Mouse (Mus musculus) heart, embryonic 11.5 days (tissue): ENCODE measurements around the gene Frmd8. TPM values are rescaled to one million over a fixed set of nuclear protein-coding genes. Genes with fewer than 3 reads are reported as not detected.

ENCODE experiments used
- ATAC-seq: fragments of 200-750 bp; cut with Nextera tagmentation; replicated peaks from 2 replicates; pipeline ENCODE4 v1.8.0; 2017; ENCODE audit warnings: moderate library complexity; ENCODE audit not compliant: insufficient number of reproducible peaks, low FRiP score, low TSS enrichment
- H3K27ac ChIP-seq: fragments of 300-500 bp; sonication (generic); 2 replicates; pipeline ENCODE4 v1.5.1; 2014; ENCODE audit warnings: mild to moderate bottlenecking, low read depth, low read length
- H3K27me3 ChIP-seq: fragments of 300-500 bp; sonication (generic); 2 replicates; pipeline ENCODE4 v1.6.1; 2014; ENCODE audit warnings: mild to moderate bottlenecking, low read length, mixed read lengths; ENCODE audit not compliant: control insufficient read depth, insufficient read depth
- H3K36me3 ChIP-seq: fragments of 300-500 bp; sonication (generic); 2 replicates; pipeline ENCODE4 v1.6.1; 2014; ENCODE audit warnings: mild to moderate bottlenecking, low read length, moderate library complexity, mixed read lengths; ENCODE audit not compliant: control insufficient read depth, insufficient read depth
- H3K4me1 ChIP-seq: fragments of 300-500 bp; sonication (generic); 2 replicates; pipeline ENCODE4 v1.6.1; 2014; ENCODE audit warnings: low read length; ENCODE audit not compliant: control insufficient read depth, insufficient read depth
- H3K4me2 ChIP-seq: fragments of 300-500 bp; sonication (generic); 2 replicates; pipeline ENCODE4 v1.6.1; 2014; ENCODE audit warnings: mild to moderate bottlenecking, moderate library complexity
- H3K4me3 ChIP-seq: fragments of 300-500 bp; sonication (generic); 2 replicates; pipeline ENCODE4 v1.5.1; 2014; ENCODE audit warnings: low read depth, low read length
- H3K9ac ChIP-seq: fragments of 300-500 bp; sonication (generic); 2 replicates; pipeline ENCODE4 v1.6.1; 2014; ENCODE audit warnings: mild to moderate bottlenecking, low read depth, low read length, moderate library complexity
- H3K9me3 ChIP-seq: fragments of 300-500 bp; sonication (generic); replicated peaks from 2 replicates; pipeline ENCODE4 v1.6.1; 2016; ENCODE audit warnings: low read length; ENCODE audit not compliant: control insufficient read depth
- WGBS: fragments of 180-500 bp; shearing (Covaris S2); extraction: QIAGEN DNeasy Blood & Tissue Kit; methylation state at CpG from one replicate; pipeline ENCODE4 v1.1.7; 2014; ENCODE audit not compliant: insufficient replicate concordance; 5-methylcytosine and 5-hydroxymethylcytosine counted together
- polyA plus RNA-seq: library from polyadenylated mRNA; unstranded; fragments of >200 nt; fragmentation: Nextera tagmentation; extraction: Ambion mirVana; gene quantifications from 2 replicates; pipeline ENCODE4 v1.2.1, GENCODE M21; 2014

Frmd8 gene
- polyA plus RNA-seq, 1 experiment from 2014 or later, result 15.4 TPM

GRCm38 (mm10) chr19:5828155-5828554 lies 46.9 kb downstream of the Frmd8 start:
- Histone ChIP-seq H3K9me3 (no peaks in the 10 kb centered on the region), H3K36me3 (no peaks in the 10 kb centered on the region), H3K4me1 (peaks cover 28% of the 10 kb centered on the region), H3K27me3 (no peaks in the 10 kb centered on the region), H3K4me2 (no peak overlapping the region), H3K4me3 (no peak overlapping the region), H3K27ac (no peak overlapping the region), H3K9ac (no peak overlapping the region)
- ATAC-seq, result no peak
- WGBS, result 86% methylated on average over 3 of the region's 3 CpGs

DNA sequence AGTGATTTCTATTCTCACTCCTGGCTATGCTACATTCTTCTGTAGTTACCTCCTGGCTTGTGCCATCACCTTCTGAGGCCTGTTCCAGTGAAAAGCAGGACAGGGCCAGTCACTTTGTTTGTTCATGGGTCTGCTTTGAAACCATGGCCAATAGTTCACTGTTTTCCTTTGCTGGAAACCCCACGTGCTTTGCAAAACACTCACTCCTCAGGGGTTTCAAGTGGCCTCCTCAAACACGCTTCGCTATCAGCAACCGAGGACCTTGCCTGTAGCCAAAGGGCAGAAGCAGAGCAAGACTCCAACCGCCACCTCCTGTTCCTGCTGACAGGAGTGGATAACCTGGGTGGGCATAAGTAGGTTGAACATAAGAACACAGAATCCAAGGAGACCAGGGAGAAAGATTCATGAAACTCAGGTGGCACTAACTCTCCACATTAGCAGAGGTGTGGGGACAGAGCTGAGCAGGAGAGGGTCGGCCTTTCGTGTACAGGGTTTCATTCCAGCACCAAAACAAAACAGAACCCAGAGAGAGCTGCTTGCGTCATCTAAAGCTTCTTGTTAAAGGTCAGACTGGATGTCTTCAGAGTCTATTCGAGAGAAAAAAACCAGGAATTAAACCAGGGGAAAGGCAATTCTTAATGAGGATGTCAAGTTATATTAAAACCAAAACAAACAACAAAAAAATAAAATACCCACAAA lies 47.5 kb downstream of the Frmd8 start:
- H3K9me3 ChIP-seq, result no peaks in the 10 kb centered on the region
- 0 out of 2 replicates have a peak, but pooled peaks have one; percentile 35 for ATAC-seq
- no peak overlapping the region for H3K4me3 ChIP-seq
- no peaks in the 10 kb centered on the region for H3K27me3 ChIP-seq
- peak overlapping the region; percentile 38 for H3K4me2 ChIP-seq
- peak overlapping the region; percentile 46; the same call in 1 of the 2 replicates for H3K9ac ChIP-seq
- H3K36me3 ChIP-seq, result no peaks in the 10 kb centered on the region
- H3K4me1 ChIP-seq, result peaks cover 33% of the 10 kb centered on the region
- peak overlapping the region; percentile 84 for H3K27ac ChIP-seq
- WGBS, result 37% methylated on average over 9 of the region's 9 CpGs

DNA sequence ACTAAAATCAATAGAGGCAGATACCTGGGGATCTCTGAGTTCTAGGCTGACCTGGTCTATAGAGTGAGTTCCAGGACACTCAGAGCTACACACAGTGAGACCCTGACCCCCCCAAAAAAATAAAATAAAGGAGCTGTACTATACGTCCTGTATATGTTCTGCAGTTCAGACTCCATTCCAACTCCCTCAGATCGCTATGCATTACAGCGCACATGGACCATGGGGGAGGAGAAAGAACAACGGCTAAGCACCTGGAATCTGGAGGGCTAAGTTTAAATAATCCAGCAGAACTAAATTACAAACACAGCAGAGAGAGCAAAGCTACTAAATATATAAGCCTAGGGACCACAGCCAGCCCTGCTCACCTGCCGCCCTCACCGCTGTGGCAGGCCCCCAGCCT lies 48.0 kb downstream of the Frmd8 start:
- Histone ChIP-seq H3K27me3 (no peaks in the 10 kb centered on the region), H3K4me2 (peak overlapping the region; percentile 38), H3K27ac (peak overlapping the region; percentile 84), H3K9me3 (no peaks in the 10 kb centered on the region), H3K9ac (peak overlapping the region; percentile 46; the same call in 1 of the 2 replicates), H3K4me3 (no peak overlapping the region), H3K36me3 (no peaks in the 10 kb centered on the region), H3K4me1 (peaks cover 39% of the 10 kb centered on the region)
- 69% methylated on average over 6 of the region's 6 CpGs for WGBS
- no peak for ATAC-seq

GRCm38 (mm10) chr19:5826731-5827002 lies 48.4 kb downstream of the Frmd8 start:
- 72% methylated on average over 4 of the region's 4 CpGs for WGBS
- Histone ChIP-seq H3K9me3 (no peaks in the 10 kb centered on the region), H3K27me3 (no peaks in the 10 kb centered on the region), H3K9ac (no peak overlapping the region), H3K4me2 (no peak overlapping the region), H3K27ac (peak overlapping the region; percentile 84; the same call in 1 of the 2 replicates), H3K4me1 (peaks cover 41% of the 10 kb centered on the region), H3K4me3 (no peak overlapping the region), H3K36me3 (no peaks in the 10 kb centered on the region)
- ATAC-seq, result no peak

DNA sequence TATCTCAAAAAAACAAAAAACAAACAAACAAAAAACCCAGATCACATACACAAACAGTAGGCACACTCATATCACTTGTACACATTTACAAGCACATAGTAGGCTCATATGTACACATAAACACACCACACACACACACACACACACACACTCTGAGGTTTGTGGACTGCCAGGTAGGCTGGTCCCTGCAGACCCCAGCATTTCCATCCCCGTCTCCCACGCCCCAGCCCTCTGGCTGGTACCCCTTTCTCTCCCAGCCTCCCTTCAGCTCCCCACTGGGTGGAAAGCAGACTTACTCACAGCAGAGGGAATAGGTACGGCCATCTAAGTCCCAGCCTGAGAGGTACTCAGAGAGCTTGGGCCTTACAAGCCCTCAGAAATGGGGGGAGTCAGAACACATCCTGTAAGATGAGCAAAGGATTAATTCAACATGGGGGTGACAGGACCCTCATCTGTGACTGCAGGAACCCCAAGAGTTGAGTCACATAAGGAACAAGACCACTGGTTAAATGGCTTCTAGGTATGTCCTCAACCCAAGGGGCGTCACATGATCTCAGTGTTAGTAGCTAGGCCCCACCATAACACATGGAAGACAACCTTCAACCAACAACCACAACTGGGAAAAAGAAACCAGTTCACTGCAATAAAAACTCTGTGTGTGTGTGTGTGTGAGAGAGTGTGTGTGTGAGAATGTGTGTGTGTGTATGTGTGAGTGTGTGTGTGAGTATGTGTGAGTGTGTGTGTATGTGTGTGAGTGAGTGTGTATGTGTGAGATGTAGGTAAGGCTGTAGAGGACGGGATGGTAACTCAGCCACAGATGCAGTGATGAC lies 49.0 kb downstream of the Frmd8 start:
- Histone ChIP-seq H3K36me3 (no peaks in the 10 kb centered on the region), H3K9ac (0 out of 2 replicates have a peak overlapping the region, but pooled peaks have one; percentile 28), H3K27me3 (no peaks in the 10 kb centered on the region), H3K4me3 (no peak overlapping the region), H3K27ac (no peak overlapping the region), H3K4me1 (peaks cover 41% of the 10 kb centered on the region), H3K9me3 (no peaks in the 10 kb centered on the region), H3K4me2 (no peak overlapping the region)
- no peak for ATAC-seq
- WGBS, result 82% methylated on average over 5 of the region's 5 CpGs

- Histone ChIP-seq H3K27me3 (no peaks in the 10 kb centered on the region), H3K36me3 (no peaks in the 10 kb centered on the region), H3K4me3 (no peak overlapping the region), H3K9ac (no peak overlapping the region), H3K4me1 (peaks cover 41% of the 10 kb centered on the region), H3K27ac (no peak overlapping the region), H3K4me2 (no peak overlapping the region), H3K9me3 (no peaks in the 10 kb centered on the region)
- 81% methylated on average over 10 of the region's 10 CpGs for WGBS
- no peak for ATAC-seq
These were observed 50.1 kb downstream of the Frmd8 start for GRCm38 (mm10) chr19:5824826-5825617.

DNA sequence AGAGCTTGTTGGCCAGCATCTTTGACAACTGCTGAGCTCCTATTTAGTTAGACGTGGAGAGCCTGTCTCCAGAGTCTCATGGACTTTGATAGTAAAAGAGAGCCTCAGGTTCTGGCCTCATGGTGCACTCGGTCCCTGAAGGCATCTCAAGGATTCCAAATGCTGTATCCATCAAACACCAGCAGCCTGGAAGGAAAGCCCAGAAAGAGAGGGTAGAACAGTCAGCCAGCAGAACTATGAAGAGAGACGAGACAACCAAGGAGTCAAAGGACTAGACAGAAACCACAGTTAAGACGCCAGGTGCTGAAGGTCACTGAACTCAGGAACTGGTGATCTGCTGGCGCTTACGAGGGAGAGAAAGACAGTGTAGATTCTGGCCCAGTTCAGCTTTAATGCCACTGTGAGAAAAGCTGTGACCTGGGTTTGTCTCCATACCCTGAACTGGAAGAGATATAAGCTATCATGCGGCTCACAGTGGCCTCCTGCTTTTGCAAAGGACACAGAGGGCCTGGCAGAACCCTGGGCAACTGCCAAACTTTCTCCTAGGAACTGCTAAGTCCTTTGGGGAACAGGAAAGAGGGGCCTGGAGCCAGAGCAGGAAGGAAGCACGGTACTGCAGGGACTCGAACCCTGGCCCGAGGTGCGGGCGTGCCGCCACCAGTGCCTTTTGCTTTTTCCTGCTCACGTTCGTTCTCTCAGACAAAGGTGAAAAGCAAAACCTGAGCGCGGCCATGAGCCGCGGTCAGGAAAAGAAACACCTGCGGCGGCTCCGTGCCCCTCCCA lies 50.8 kb downstream of the Frmd8 start:
- Histone ChIP-seq H3K4me1 (peaks cover 44% of the 10 kb centered on the region), H3K9me3 (no peaks in the 10 kb centered on the region), H3K27ac (no peak overlapping the region), H3K9ac (no peak overlapping the region), H3K4me3 (no peak overlapping the region), H3K36me3 (no peaks in the 10 kb centered on the region), H3K4me2 (no peak overlapping the region), H3K27me3 (no peaks in the 10 kb centered on the region)
- WGBS, result 71% methylated on average over 22 of the region's 22 CpGs
- ATAC-seq, result no peak
